Mouse (Mus musculus) urinary bladder, postnatal 36 days (tissue): Measurements from ENCODE around the gene Fam43a.

Source experiments
- DNase-seq, 2 experiments: peaks; one replicate each; pipeline ENCODE4 v3.0.0; 2022; ENCODE audit warnings: low spot score in 2 of 2, mixed read lengths in 1 of 2

The Fam43a gene

GRCm38 (mm10) chr16:30629509-30629908 lies 30.0 kb downstream of the Fam43a start:
- no peak for DNase-seq

- no peak for DNase-seq
Measured at GRCm38 (mm10) chr16:30633906-30634746, 34.6 kb downstream of the Fam43a start.

- DNase-seq = no peak
Measured at GRCm38 (mm10) chr16:30638586-30638985, 39.1 kb downstream of the Fam43a start.

DNA sequence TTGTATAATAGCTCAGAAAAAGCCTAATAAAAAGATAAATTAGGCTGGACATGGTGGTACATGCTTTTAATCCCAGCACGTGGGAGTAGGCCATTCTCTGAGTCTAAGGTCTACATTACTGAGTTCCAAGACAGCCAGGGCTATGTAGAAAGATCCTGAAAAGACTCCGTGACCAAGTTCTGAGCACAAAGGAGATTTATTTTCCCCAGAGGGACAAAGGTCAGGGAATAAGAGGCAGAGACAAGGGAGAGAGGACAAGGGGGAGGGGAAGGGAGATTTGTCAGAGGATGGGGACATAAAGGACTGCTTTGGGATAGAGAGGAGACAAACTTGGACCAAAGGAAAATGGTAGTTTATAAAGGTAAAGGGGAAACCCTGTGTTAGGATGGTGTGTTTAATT lies 41.1 kb downstream of the Fam43a start:
- no peak for DNase-seq

GRCm38 (mm10) chr16:30641408-30641807 lies 41.9 kb downstream of the Fam43a start:
- DNase-seq = no peak

DNA sequence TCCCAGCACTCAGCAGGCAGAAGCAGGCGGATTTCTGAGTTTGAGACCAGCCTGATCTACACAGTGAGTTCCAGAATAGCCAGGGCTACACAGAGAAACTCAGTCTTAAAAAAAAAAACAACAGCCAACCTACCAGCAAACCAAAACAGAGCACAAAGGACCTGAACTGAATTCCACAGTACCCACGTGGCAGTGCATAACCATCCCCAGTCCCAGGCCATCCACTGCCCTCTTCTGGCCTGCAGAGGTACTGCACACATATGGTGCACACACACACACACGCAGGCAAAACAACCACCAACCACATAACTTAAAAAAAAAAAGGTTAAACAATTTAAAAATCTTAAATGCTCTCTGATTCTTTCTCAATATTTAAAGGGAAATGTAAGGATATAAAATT lies 42.7 kb downstream of the Fam43a start:
- DNase-seq = no peak

DNA sequence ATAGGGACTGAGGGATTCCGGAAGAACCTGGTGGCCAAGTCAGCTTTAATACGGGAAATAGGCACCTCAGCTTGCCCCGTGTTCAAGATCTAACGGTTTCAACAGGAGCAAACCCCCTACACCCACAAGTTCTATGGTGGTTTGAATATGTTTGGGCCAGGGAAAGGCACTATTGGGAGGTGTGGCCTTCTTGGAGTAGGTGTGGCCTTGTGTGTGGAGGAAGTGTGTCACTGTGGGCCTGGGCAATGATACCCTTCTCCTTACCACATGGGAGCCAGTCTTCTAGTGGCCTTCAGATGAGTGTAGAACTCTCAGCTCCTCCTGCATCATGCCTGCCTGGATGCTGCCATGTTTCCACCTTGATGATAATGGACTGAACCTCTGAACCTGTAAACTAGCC lies 45.5 kb downstream of the Fam43a start:
- no peak for DNase-seq

- DNase-seq = no peak
Measured at GRCm38 (mm10) chr16:30645841-30646558, 46.5 kb downstream of the Fam43a start.

GRCm38 (mm10) chr16:30646856-30647255 lies 47.3 kb downstream of the Fam43a start:
- DNase-seq = no peak

- no peak for DNase-seq
Measured at GRCm38 (mm10) chr16:30651292-30651691, 51.8 kb downstream of the Fam43a start.
